Mouse (Mus musculus) embryo, embryonic 10 days (tissue): ENCODE results near the gene Ipo13.

Experiments used
- DNase-seq: peaks from one replicate; pipeline ENCODE4 v3.0.0-alpha.2; 2015; ENCODE audit warnings: low spot score

The Ipo13 gene

GRCm38 (mm10) chr4:117914591-117915442 lies at the start of gene Ipo13:
Ipo13 (minus strand) TSS chr4:117914999.
- DNase-seq = peak; percentile 97

- no peak for DNase-seq
Measured at GRCm38 (mm10) chr4:117957492-117957891, 42.7 kb upstream of the Ipo13 start.

GRCm38 (mm10) chr4:117947493-117947892 lies 32.7 kb upstream of the Ipo13 start:
- DNase-seq = no peak

- no peak for DNase-seq
Measured at GRCm38 (mm10) chr4:117946639-117947305, 32.0 kb upstream of the Ipo13 start.

GRCm38 (mm10) chr4:117943317-117943716 lies 28.5 kb upstream of the Ipo13 start:
- peak; percentile 72 for DNase-seq

- no peak for DNase-seq
Measured at GRCm38 (mm10) chr4:117936964-117937363, 22.2 kb upstream of the Ipo13 start.

- DNase-seq = no peak
Measured at GRCm38 (mm10) chr4:117934081-117934480, 19.3 kb upstream of the Ipo13 start.

- no peak for DNase-seq
Measured at GRCm38 (mm10) chr4:117933248-117933647, 18.4 kb upstream of the Ipo13 start.

GRCm38 (mm10) chr4:117929391-117929881 lies 14.6 kb upstream of the Ipo13 start, which contains the start of gene Artn:
Artn (minus strand) TSS chr4:117929763.
- peak; percentile 66 for DNase-seq

- DNase-seq = peak; percentile 73
Measured at GRCm38 (mm10) chr4:117928699-117929241, 14.0 kb upstream of the Ipo13 start.

GRCm38 (mm10) chr4:117928234-117928633 lies 13.4 kb upstream of the Ipo13 start:
- DNase-seq = peak; percentile 89

GRCm38 (mm10) chr4:117926545-117927482 lies 12.0 kb upstream of the Ipo13 start:
- DNase-seq = peak; percentile 72

- no peak for DNase-seq
Measured at GRCm38 (mm10) chr4:117924916-117925315, 10.1 kb upstream of the Ipo13 start.

GRCm38 (mm10) chr4:117923450-117923849 lies 8.7 kb upstream of the Ipo13 start:
- DNase-seq = no peak

GRCm38 (mm10) chr4:117921358-117921757 lies 6.6 kb upstream of the Ipo13 start:
- DNase-seq = no peak

- DNase-seq = no peak
Measured at GRCm38 (mm10) chr4:117918762-117919161, 4.0 kb upstream of the Ipo13 start.

- DNase-seq = no peak
Measured at GRCm38 (mm10) chr4:117918261-117918660, 3.5 kb upstream of the Ipo13 start.

- no peak for DNase-seq
Measured at GRCm38 (mm10) chr4:117917847-117918246, 3.0 kb upstream of the Ipo13 start.

- no peak for DNase-seq
Measured at GRCm38 (mm10) chr4:117917402-117917801, 2.6 kb upstream of the Ipo13 start.

- no peak for DNase-seq
Measured at GRCm38 (mm10) chr4:117916386-117916785, 1.6 kb upstream of the Ipo13 start.

GRCm38 (mm10) chr4:117915489-117916105 lies 798 bp upstream of the Ipo13 start:
- DNase-seq = no peak
